Mouse (Mus musculus) lung, postnatal 0 days (tissue): ENCODE data around the gene Gart. TPM values are rescaled to one million over a fixed set of nuclear protein-coding genes. Genes with fewer than 3 reads are reported as not detected.

Source experiments
- ATAC-seq: fragments of 200-750 bp; cut with Nextera tagmentation; 2 replicates; pipeline ENCODE4 v1.8.0; 2017; ENCODE audit warnings: moderate library complexity
- DNase-seq: peaks from one replicate; pipeline ENCODE4 v3.0.0-alpha.2; 2016; ENCODE audit warnings: low spot score
- H3K27ac ChIP-seq: fragments of 300-500 bp; sonication (generic); 2 replicates; pipeline ENCODE4 v1.5.1; 2014; ENCODE audit warnings: antibody characterized with exemption, mild to moderate bottlenecking, low read length, mixed read lengths
- H3K27me3 ChIP-seq: fragments of 300-500 bp; sonication (generic); replicated peaks from 2 replicates; pipeline ENCODE4 v1.6.1; 2014; ENCODE audit warnings: low read length, mixed read lengths; ENCODE audit not compliant: insufficient read depth
- H3K36me3 ChIP-seq: fragments of 300-500 bp; sonication (generic); 2 replicates; pipeline ENCODE4 v1.6.1; 2014; ENCODE audit warnings: low read length, mixed read lengths; ENCODE audit not compliant: insufficient read depth
- H3K4me1 ChIP-seq: fragments of 300-500 bp; sonication (generic); 2 replicates; pipeline ENCODE4 v1.6.1; 2014; ENCODE audit warnings: antibody characterized with exemption, low read depth, low read length, mixed read lengths; ENCODE audit not compliant: insufficient read depth
- H3K4me2 ChIP-seq: fragments of 300-500 bp; sonication (generic); replicated peaks from 2 replicates; pipeline ENCODE4 v1.6.1; 2014; ENCODE audit warnings: low read depth, mild to moderate bottlenecking, low read length, moderate library complexity, mixed read lengths
- H3K4me3 ChIP-seq: fragments of 300-500 bp; sonication (generic); 2 replicates; pipeline ENCODE4 v1.5.1; 2014; ENCODE audit warnings: low read depth, low read length
- H3K9ac ChIP-seq: fragments of 300-500 bp; sonication (generic); replicated peaks from 2 replicates; pipeline ENCODE4 v1.6.1; 2014; ENCODE audit warnings: low read depth, mild to moderate bottlenecking
- H3K9me3 ChIP-seq: fragments of 300-500 bp; sonication (generic); 2 replicates; pipeline ENCODE4 v1.6.1; 2016; ENCODE audit warnings: low read length, mixed read lengths
- CTCF ChIP-seq: IDR thresholded peaks from 2 replicates; pipeline ENCODE4 v1.5.1; 2016; ENCODE audit warnings: antibody characterized with exemption, mild to moderate bottlenecking
- EP300 ChIP-seq: IDR thresholded peaks from 2 replicates; pipeline ENCODE4 v1.6.1; 2016; ENCODE audit warnings: antibody characterized with exemption, mild to moderate bottlenecking, control low read depth
- WGBS: fragments of 180-500 bp; shearing (Covaris S2); extraction: QIAGEN DNeasy Blood & Tissue Kit; methylation state at CpG from one replicate; pipeline ENCODE4 v1.1.7; 2014; 5-methylcytosine and 5-hydroxymethylcytosine counted together
- polyA plus RNA-seq: library from polyadenylated mRNA; unstranded; fragments of >200 nt; fragmentation: Nextera tagmentation; extraction: Ambion mirVana; gene quantifications from 2 replicates; pipeline ENCODE4 v1.2.1, GENCODE M21; 2015

Gart gene
- polyA plus RNA-seq, 1 experiment from 2014 or later = 27.3 TPM

GRCm38 (mm10) chr16:91596397-91596778 lies 50.4 kb downstream of the Gart start:
- peak overlapping the region; percentile 86 for H3K4me3 ChIP-seq
- peak overlapping the region; percentile 92 for H3K4me2 ChIP-seq
- H3K4me1 ChIP-seq = 0 out of 2 replicates have a peak, but pooled peaks cover 8% of the 10 kb centered on the region
- H3K27ac ChIP-seq = peak overlapping the region; percentile 90; the same call in 1 of the 2 replicates
- H3K9me3 ChIP-seq = no peaks in the 10 kb centered on the region
- H3K9ac ChIP-seq = peak overlapping the region; percentile 68; the same call in 1 of the 2 replicates
- WGBS = 8% methylated on average over 9 of the region's 9 CpGs
- DNase-seq (peak; percentile 54), ATAC-seq (no peak)
- H3K36me3 ChIP-seq = no peaks in the 10 kb centered on the region
- H3K27me3 ChIP-seq = no peaks in the 10 kb centered on the region
- TF ChIP-seq CTCF (no peak), EP300 (0 out of 2 replicates have a peak, but pooled peaks have one; percentile 11)

GRCm38 (mm10) chr16:91595076-91595475 lies 51.7 kb downstream of the Gart start:
- Histone ChIP-seq H3K9ac (no peak overlapping the region), H3K4me2 (no peak overlapping the region), H3K9me3 (no peaks in the 10 kb centered on the region), H3K36me3 (no peaks in the 10 kb centered on the region), H3K4me3 (no peak overlapping the region), H3K27ac (no peak overlapping the region), H3K27me3 (no peaks in the 10 kb centered on the region), H3K4me1 (0 out of 2 replicates have a peak, but pooled peaks cover 8% of the 10 kb centered on the region)
- no peak for ATAC-seq
- no peak for DNase-seq
- 74% methylated on average over 6 of the region's 6 CpGs for WGBS
- TF ChIP-seq CTCF (no peak), EP300 (no peak)

- no peak for DNase-seq
- WGBS = 50% methylated on average over 3 of the region's 3 CpGs
- 0 out of 2 replicates have a peak, but pooled peaks cover 8% of the 10 kb centered on the region for H3K4me1 ChIP-seq
Observed at GRCm38 (mm10) chr16:91593262-91593661, 53.5 kb downstream of the Gart start.

GRCm38 (mm10) chr16:91592162-91592561 lies 54.6 kb downstream of the Gart start:
- no peak overlapping the region for H3K4me3 ChIP-seq
- H3K36me3 ChIP-seq = no peaks in the 10 kb centered on the region
- TF ChIP-seq CTCF (no peak), EP300 (no peak)
- DNase-seq = peak; percentile 39
- H3K27ac ChIP-seq = no peak overlapping the region
- H3K4me1 ChIP-seq = 0 out of 2 replicates have a peak, but pooled peaks cover 8% of the 10 kb centered on the region
- H3K9me3 ChIP-seq = no peaks in the 10 kb centered on the region
- WGBS = 32% methylated on average over 8 of the region's 8 CpGs
- peak; percentile 57 for ATAC-seq
- H3K9ac ChIP-seq = no peak overlapping the region
- H3K4me2 ChIP-seq = no peak overlapping the region
- no peaks in the 10 kb centered on the region for H3K27me3 ChIP-seq

More at GRCm38 (mm10) chr16:91593262-91593661, 53.5 kb downstream of the Gart start:
- Histone ChIP-seq H3K9me3 (no peaks in the 10 kb centered on the region), H3K4me2 (no peak overlapping the region), H3K4me3 (no peak overlapping the region), H3K27ac (no peak overlapping the region), H3K36me3 (no peaks in the 10 kb centered on the region), H3K27me3 (no peaks in the 10 kb centered on the region), H3K9ac (no peak overlapping the region)
- ATAC-seq = no peak
- TF ChIP-seq EP300 (no peak), CTCF (no peak)

- H3K9me3 ChIP-seq = no peaks in the 10 kb centered on the region
- no peak overlapping the region for H3K27ac ChIP-seq
- no peak overlapping the region for H3K4me3 ChIP-seq
- no peak overlapping the region for H3K4me2 ChIP-seq
- no peak overlapping the region for H3K9ac ChIP-seq
- DNase-seq (no peak), ATAC-seq (no peak)
- H3K4me1 ChIP-seq = no peaks in the 10 kb centered on the region
- H3K36me3 ChIP-seq = no peaks in the 10 kb centered on the region; the same call in 1 of the 2 replicates
- H3K27me3 ChIP-seq = no peaks in the 10 kb centered on the region
- 89% methylated on average over 3 of the region's 3 CpGs for WGBS
- TF ChIP-seq CTCF = no peak
- TF ChIP-seq EP300 = no peak
Observed at GRCm38 (mm10) chr16:91588703-91589102, 58.0 kb downstream of the Gart start.

- H3K9ac ChIP-seq = no peak overlapping the region
- H3K4me1 ChIP-seq = no peaks in the 10 kb centered on the region
- no peaks in the 10 kb centered on the region; the same call in 1 of the 2 replicates for H3K36me3 ChIP-seq
- TF ChIP-seq CTCF (no peak), EP300 (no peak)
- no peaks in the 10 kb centered on the region for H3K27me3 ChIP-seq
- 73% methylated on average over 6 of the region's 6 CpGs for WGBS
- no peak for DNase-seq
- ATAC-seq = no peak
- H3K4me3 ChIP-seq = no peak overlapping the region
- no peaks in the 10 kb centered on the region for H3K9me3 ChIP-seq
- no peak overlapping the region for H3K4me2 ChIP-seq
- no peak overlapping the region for H3K27ac ChIP-seq
Observed at GRCm38 (mm10) chr16:91587730-91588453, 58.9 kb downstream of the Gart start.
